Mouse (Mus musculus) lung, postnatal 0 days (tissue): Measurements from ENCODE around the gene Sirt1.

Source experiments
- CTCF ChIP-seq: IDR thresholded peaks from 2 replicates; pipeline ENCODE4 v1.5.1; 2016; ENCODE audit warnings: antibody characterized with exemption, mild to moderate bottlenecking
- EP300 ChIP-seq: IDR thresholded peaks from 2 replicates; pipeline ENCODE4 v1.6.1; 2016; ENCODE audit warnings: antibody characterized with exemption, mild to moderate bottlenecking, control low read depth

DNA sequence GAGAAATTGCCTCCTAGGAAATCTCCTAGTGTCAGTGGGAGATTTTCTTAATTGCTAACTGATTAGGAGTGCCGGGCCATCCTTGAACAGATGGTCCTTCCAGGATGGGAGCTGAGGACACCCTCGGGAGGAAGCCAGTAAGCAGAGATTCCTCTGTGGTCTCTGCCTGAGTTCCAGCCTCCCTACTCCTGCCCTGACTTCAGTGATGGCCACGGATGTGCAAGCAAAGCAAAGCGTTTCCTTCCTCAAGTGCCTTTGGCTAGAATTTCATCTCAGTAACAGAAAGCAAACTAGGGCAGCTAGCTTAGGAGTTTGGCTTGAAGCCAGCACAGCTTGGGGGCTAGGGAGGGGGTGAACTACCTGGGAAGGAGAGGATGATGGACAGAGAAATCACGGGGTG lies 35.6 kb upstream of the Sirt1 start:
- TF ChIP-seq CTCF (no peak), EP300 (no peak)
